Mouse (Mus musculus) kidney, adult 2 months (tissue): Measurements from ENCODE around the gene Cfap69.

Source experiments
- CTCF ChIP-seq: fragments of 200-500 bp; conservative IDR thresholded peaks from 2 replicates; pipeline ENCODE4 v1.5.1; 2011; ENCODE audit warnings: low read depth, mild to moderate bottlenecking, control low read depth, low read length, moderate library complexity, mixed read lengths; ENCODE audit not compliant: insufficient read depth, insufficient read length
- POLR2A ChIP-seq: fragments of 200-500 bp; IDR thresholded peaks from one replicate; pipeline ENCODE4 v1.6.1; 2011; ENCODE audit warnings: low read depth, low read length, control low read depth

- TF ChIP-seq CTCF = no peak
- TF ChIP-seq POLR2A = no peak
Measured at GRCm38 (mm10) chr5:5638496-5638895, 25.5 kb downstream of the Cfap69 start.
